Mouse (Mus musculus) gonadal fat pad, adult 2 months (tissue): ENCODE data around the gene Herpud1. TPM values are rescaled to one million over a fixed set of nuclear protein-coding genes. Genes with fewer than 3 reads are reported as not detected.

Experiments used
- DNase-seq: peaks from one replicate; pipeline ENCODE4 v3.0.0-alpha.2; 2012; ENCODE audit warnings: low read depth
- polyA plus RNA-seq: library from polyadenylated mRNA; depleted of rRNA; stranded (reverse); fragments of >200 nt; gene quantifications from 2 replicates; pipeline ENCODE4 v1.2.3, GENCODE M21; 2012

Herpud1 gene
- polyA plus RNA-seq, 1 experiment = 262 TPM

GRCm38 (mm10) chr8:94408443-94409080, 22.3 kb downstream of the Herpud1 start:
- no peak for DNase-seq

- no peak for DNase-seq
Observed at GRCm38 (mm10) chr8:94409523-94409922, 23.3 kb downstream of the Herpud1 start.

- DNase-seq = no peak
Observed at GRCm38 (mm10) chr8:94412518-94412917, 26.3 kb downstream of the Herpud1 start.

- DNase-seq = no peak
Observed at GRCm38 (mm10) chr8:94413509-94413908, 27.3 kb downstream of the Herpud1 start.

GRCm38 (mm10) chr8:94415218-94415617, 29.0 kb downstream of the Herpud1 start:
- no peak for DNase-seq

- no peak for DNase-seq
Observed at GRCm38 (mm10) chr8:94418017-94418416, 31.8 kb downstream of the Herpud1 start.

GRCm38 (mm10) chr8:94422270-94422669, 36.0 kb downstream of the Herpud1 start:
- DNase-seq = no peak

GRCm38 (mm10) chr8:94427953-94428352, 41.7 kb downstream of the Herpud1 start:
- DNase-seq = peak; percentile 31

GRCm38 (mm10) chr8:94428420-94428819, 42.2 kb downstream of the Herpud1 start:
- no peak for DNase-seq

GRCm38 (mm10) chr8:94429376-94429775, 43.1 kb downstream of the Herpud1 start:
- no peak for DNase-seq

- DNase-seq = no peak
Observed at GRCm38 (mm10) chr8:94432212-94432611, 46.0 kb downstream of the Herpud1 start.

- no peak for DNase-seq
Observed at GRCm38 (mm10) chr8:94433981-94434466, 47.8 kb downstream of the Herpud1 start, which contains the start of gene Nlrc5. Nlrc5 (plus strand) TSS chr8:94434356.

- no peak for DNase-seq
Observed at GRCm38 (mm10) chr8:94434958-94435357, 48.7 kb downstream of the Herpud1 start.

GRCm38 (mm10) chr8:94435397-94436111, 49.3 kb downstream of the Herpud1 start:
- DNase-seq = no peak

- DNase-seq = no peak
Observed at GRCm38 (mm10) chr8:94436112-94436572, 49.9 kb downstream of the Herpud1 start.

- no peak for DNase-seq
Observed at GRCm38 (mm10) chr8:94436900-94437299, 50.7 kb downstream of the Herpud1 start.

- DNase-seq = no peak
Observed at GRCm38 (mm10) chr8:94438659-94439058, 52.4 kb downstream of the Herpud1 start.

- no peak for DNase-seq
Observed at GRCm38 (mm10) chr8:94439691-94440090, 53.5 kb downstream of the Herpud1 start.

GRCm38 (mm10) chr8:94440389-94440788, 54.2 kb downstream of the Herpud1 start:
- DNase-seq = no peak

- DNase-seq = no peak
Observed at GRCm38 (mm10) chr8:94441686-94442085, 55.4 kb downstream of the Herpud1 start.

GRCm38 (mm10) chr8:94443153-94443552, 56.9 kb downstream of the Herpud1 start:
- DNase-seq = no peak

- no peak for DNase-seq
Observed at GRCm38 (mm10) chr8:94444480-94444879, 58.2 kb downstream of the Herpud1 start.
